Mouse (Mus musculus) v-Abl transformed pro-B cells (cell line): ENCODE results near the gene Lamc1.
"Not testable (repeated sequence)": the region's sequence is repeated elsewhere in the genome, so short reads cannot be mapped to it uniquely, and the experiment has no call there.

Experiments
- in situ Hi-C, 2 experiments: fragments of 400-800 bp; cut with MboI; formaldehyde crosslinking; loops; one replicate each; pipeline ENCODE4 v1.15.1; 2025; ENCODE audit not compliant: unreplicated experiment in 2 of 2

The Lamc1 gene

GRCm38 (mm10) chr1:153307509-153308178 lies 24.9 kb downstream of the Lamc1 start:
- in situ Hi-C loops: no loop called here

DNA sequence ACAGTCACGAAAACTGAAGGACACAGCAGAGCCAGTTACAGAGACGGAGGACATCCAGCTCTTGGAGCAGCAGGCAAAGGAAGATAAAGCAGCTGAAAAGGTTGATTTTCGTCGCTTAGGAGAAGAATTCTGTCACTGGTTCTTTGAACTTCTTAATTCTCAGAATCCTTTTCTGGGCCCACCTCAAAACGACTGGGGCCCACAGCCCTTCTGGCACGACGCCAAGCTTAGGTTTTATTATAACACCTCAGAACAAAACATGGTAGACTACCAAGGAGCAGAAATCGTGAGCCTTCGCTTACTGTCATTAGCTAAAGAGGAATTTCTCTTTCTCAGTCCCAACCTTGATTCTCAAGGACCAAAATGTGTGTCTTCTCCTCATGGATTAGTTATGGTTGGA lies 26.9 kb downstream of the Lamc1 start:
- in situ Hi-C loops: not testable (repeated sequence)

DNA sequence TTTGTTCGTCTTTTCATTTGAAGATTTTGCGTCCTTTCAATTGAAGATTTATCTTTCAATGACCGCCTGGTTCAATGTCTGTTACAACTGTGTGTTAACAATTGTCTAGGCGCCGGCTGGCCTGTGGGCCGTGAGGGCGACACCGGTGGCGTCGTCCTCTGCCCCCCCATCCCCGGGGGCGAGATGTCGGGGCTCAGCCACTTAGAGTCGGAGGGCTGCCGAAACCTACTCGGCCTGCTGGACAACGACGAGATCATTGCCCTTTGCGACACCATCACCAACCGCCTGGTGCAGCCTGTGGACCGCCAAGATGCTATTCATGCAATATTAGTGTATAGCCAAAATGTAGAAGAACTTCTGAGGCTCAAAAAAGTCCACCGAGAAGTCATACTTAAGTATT lies 27.3 kb downstream of the Lamc1 start:
- in situ Hi-C loops: not testable (repeated sequence)

- in situ Hi-C loops: not testable (repeated sequence)
Observed at GRCm38 (mm10) chr1:153299436-153299835, 33.1 kb downstream of the Lamc1 start.

DNA sequence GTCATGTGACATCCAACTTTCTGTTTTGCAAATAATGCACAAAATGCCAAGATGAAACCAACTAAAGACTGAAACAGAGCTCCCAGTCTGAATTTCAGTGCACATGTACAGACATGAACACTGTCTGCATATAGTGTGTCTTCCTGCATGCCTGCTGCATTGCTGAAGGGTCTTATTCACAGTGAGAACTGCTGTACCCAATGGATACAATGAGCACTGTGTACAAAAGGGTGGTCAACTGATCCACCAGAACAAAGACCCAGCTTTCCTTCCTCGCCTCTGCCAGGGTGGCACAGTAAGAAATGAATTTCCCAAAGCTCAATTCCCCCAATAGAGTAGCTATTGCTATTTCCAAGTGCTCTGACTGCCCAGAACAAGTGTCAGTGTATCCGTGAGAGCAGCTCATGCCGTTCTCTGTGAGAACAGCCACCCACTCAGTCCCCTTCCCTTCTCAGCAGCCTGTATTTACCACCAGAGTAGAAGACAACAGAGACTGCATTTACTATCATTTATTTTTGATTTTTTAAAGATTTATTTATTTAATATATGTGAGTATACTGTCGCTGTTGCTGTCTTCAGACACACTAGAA lies 34.7 kb downstream of the Lamc1 start:
- in situ Hi-C loops: not testable (repeated sequence)

DNA sequence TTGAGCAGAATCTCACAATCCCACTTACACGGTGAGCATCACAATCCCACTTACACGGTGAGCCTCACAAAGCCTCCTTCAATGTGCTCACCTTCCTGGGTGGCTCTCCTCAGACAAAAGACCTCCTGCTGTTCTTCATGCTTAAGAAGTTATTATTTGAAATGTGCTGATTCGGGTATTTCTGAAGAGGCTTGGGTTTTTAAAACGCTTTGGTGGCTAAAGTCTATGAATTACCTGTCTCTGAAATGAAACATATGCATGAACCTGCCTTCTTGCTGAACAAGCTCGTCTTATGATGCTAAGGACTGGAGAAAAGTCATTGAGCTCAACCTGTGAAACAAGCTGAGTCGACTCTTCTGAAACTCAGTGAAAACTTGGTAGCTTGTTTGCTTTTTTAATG lies 36.6 kb downstream of the Lamc1 start:
- in situ Hi-C loops: no loop called here

GRCm38 (mm10) chr1:153292892-153293291 lies 39.7 kb downstream of the Lamc1 start:
- in situ Hi-C loops: no loop called here

- in situ Hi-C loops: no loop called here
Observed at GRCm38 (mm10) chr1:153292202-153292601, 40.4 kb downstream of the Lamc1 start.

- in situ Hi-C loops: no loop called here
Observed at GRCm38 (mm10) chr1:153291416-153291815, 41.2 kb downstream of the Lamc1 start.

DNA sequence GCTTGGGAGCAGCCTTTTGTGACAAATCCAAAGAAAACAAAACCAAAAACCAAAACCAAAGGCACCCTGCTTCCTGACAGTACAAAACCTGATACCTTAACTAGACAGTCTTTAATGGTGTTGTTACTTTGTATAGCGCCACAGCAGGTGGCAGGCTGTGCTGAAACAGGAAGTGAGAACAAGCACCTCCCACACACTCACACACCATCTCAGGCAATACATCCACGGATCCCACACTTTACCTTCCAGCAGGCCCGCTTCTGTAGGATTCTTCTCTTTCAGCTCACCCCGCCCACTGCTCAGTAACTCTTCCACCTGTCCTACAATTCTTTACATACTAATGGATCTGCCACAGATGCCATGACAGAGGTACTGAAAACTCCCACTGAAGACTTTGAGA lies 44.6 kb downstream of the Lamc1 start:
- in situ Hi-C loops: no loop called here

DNA sequence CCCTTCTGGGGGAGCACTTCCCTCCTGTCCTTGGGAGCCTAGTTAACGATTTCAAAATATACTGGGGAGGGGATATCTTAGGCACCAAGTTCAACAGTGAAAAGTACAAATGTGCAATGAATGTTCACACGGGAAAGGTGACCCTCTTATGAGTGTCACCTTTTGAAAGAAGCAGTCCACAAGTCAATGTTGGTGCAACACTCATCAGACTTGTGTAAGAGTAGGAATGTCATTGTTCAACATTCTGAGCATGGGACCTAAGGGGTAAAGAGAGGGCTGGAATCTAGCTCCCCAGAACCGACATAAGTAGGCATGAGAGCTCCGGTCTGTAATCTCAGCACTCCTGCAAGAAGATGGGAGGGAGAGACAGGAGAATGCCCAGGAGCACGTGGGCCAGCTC lies 45.1 kb downstream of the Lamc1 start:
- in situ Hi-C loops: no loop called here

- in situ Hi-C loops: no loop called here
Observed at GRCm38 (mm10) chr1:153286216-153286615, 46.4 kb downstream of the Lamc1 start.

DNA sequence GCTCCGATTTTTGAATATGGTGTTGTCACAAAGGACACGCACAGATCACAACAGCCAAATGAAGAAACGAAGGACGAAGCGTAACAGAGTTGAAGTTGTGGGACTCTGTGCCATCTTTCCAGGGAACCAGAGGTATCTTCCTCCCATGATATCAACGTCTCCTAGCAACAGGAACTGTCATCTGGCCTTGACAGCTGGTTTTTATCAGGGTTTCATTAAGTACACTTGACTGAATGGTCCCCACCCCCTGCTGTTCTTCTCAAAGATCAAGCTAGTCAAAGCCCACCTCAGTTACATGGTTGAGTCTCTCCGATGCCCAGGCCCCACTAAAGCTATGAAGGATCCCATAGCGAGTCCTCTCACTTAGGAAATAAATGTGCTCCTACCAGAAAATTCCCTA lies 47.4 kb downstream of the Lamc1 start:
- in situ Hi-C loops: no loop called here

DNA sequence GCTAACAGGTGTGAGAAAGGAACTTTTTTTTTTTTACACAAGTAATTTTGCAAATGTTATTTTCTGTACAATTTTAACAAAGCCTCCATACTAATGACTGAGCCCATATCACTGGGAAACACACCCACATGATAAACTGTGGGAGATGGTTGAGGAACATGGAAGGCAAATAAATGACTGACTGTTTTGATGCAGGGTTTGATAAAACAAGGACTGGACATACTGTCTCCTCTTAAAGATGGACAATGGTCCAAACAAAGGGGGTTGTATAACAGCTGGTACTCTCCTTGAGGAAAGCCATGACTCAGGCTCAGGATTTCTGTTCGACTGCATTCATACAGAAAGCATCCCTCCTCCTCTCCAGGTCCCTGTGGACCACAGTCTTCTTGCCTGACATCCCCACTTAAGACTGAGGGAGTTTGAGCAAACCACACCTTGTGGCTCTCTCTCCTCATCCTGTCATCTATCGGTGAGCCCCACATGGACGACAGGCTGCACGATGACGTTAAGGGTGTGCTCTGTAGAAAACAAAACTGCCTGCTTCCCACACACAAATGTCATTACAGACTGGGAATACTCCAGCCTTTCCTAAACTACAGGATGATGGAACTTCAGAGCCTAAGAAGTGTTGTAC lies 50.1 kb downstream of the Lamc1 start:
- in situ Hi-C loops: no loop called here

- in situ Hi-C loops: no loop called here
Observed at GRCm38 (mm10) chr1:153281483-153281882, 51.1 kb downstream of the Lamc1 start.

DNA sequence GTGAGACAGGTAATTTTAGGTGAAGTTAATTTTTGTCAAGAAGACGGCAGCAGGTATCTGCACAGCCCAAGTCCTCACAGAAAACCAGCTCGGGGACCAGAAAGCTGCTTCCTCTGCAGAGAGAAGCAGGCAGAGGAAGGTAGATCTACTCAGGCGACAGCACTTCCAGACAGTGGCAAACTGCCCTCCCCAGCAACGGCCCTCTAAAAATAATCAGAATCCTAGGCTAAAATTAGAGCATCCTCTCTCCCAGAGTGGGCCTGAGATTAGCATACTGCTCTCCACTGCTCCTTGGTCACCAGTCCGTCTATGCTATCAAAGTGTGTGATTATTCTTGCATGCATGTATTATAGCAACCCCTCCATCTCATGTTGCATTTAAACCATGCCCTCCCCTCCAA lies 52.2 kb downstream of the Lamc1 start:
- in situ Hi-C loops: no loop called here

- in situ Hi-C loops: no loop called here
Observed at GRCm38 (mm10) chr1:153278028-153278613, 54.5 kb downstream of the Lamc1 start.

- in situ Hi-C loops: no loop called here
Observed at GRCm38 (mm10) chr1:153275466-153275865, 57.1 kb downstream of the Lamc1 start.

DNA sequence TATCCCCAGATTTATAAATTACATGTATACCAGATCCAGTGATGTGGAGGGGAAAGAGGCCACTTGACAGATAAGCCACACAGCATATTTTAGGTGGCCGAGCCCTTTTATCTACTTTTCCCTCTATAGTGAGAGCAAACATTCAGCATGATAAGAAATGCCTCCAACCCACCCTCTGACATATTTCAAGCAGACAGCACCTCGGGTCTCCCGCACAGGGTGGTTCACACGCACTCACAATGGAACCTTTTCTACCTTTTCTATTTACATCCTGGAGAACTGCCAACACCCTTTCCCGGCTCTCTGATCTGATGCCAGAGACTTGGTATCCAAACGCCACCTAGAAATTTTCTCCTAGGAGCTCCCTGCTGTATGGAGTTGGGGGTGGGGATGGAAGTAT lies 58.0 kb downstream of the Lamc1 start:
- in situ Hi-C loops: no loop called here

DNA sequence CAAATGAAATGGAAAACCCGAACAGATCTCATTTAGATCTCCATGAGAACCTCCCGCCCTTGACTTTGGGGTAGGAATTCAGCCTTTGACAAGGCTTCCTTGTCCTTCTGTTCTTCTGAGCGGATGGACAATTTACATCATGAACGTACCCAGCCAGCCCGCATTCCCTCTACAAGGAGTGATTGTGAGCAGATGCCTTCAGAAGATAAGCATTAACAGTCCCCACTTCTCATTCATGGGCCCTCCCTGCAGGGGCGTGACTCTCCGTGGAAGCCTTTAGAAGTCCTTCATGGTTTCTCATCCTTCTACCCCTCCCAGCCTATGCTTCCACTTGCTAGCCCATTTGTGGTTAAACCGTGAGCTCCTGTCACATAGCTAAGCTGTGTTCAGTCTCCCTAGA lies 58.9 kb downstream of the Lamc1 start:
- in situ Hi-C loops: no loop called here

- in situ Hi-C loops: no loop called here
Observed at GRCm38 (mm10) chr1:153270827-153271226, 61.8 kb downstream of the Lamc1 start.

DNA sequence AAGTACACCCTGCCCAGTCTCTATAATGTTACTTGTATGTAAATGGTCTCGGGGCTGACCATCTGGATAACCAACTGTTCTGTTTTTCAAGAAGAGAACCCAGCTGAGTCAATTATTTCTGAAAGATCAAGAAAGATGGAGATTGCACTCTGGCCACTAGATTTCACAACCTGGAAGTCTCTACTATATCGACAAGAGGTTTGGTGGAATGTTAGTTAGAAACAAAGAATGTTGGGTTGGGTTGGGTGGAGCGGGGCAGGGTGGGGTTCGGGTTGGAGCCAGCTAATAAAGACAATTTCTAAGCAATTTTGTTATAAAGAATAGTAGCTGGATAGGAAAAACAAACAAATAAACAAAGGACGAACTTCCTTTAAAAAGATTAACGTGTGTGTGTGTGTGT lies 62.9 kb downstream of the Lamc1 start:
- in situ Hi-C loops: no loop called here
